Mouse (Mus musculus) megakaryocyte, embryonic 14.5 days (primary cell): Measurements from ENCODE around the gene Zfp341.

Experiments used
- FLI1 ChIP-seq: IDR thresholded peaks from 2 replicates; pipeline ENCODE4 v1.6.1; 2012; ENCODE audit warnings: low read length, inconsistent platforms, mixed read lengths
- GATA1 ChIP-seq: IDR thresholded peaks from 3 replicates; pipeline ENCODE4 v1.6.1; 2012; ENCODE audit warnings: mixed read lengths, low read length, inconsistent platforms, borderline replicate concordance

DNA sequence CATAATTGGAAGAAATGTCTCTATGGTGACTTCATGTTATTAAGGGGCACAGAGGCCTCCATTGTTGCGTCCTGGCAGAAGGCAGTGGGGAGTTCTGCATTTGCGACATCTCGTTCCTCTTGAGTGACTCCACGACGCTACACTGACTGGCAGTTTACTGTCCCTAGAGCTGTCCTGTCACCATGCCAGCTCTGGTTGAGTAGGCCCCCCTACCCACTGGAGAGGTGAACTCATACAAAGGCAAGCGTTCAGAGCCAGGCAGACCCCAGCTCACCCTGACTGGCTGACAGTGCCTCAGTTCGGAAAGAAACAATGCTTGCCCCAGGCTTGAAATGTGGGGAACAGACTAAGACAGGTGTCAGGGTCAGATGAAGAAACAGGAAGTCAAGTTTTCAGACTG, 38.8 kb upstream of the Zfp341 start:
- TF ChIP-seq GATA1 = no peak
- no peak for TF ChIP-seq FLI1
